Mouse (Mus musculus): ENCODE measurements around the gene Hic2. TPM values are rescaled to one million over a fixed set of nuclear protein-coding genes. Genes with fewer than 3 reads are reported as not detected.
"Not testable (repeated sequence)": the region's sequence is repeated elsewhere in the genome, so short reads cannot be mapped to it uniquely, and the experiment has no call there.

The Hic2 gene
- 10 to 100 TPM; 11.5 to 13.1 TPM for total RNA-seq (2021)

GRCm38 (mm10) chr16:17232794-17233701 lies at the start of gene Hic2:
Hic2 (plus strand) TSS chr16:17233572.
- intact Hi-C loops (cut with DNase I), result no loop called here
- DNase-seq, result peak; percentile 97

GRCm38 (mm10) chr16:17185475-17185874 lies 47.9 kb upstream of the Hic2 start:
- intact Hi-C loops (cut with DNase I), result no loop called here
- no peak for DNase-seq

GRCm38 (mm10) chr16:17193823-17194222 lies 39.5 kb upstream of the Hic2 start:
- DNase-seq, result no peak
- intact Hi-C loops (cut with DNase I), result no loop called here

- intact Hi-C loops (cut with DNase I), result no loop called here
- no peak for DNase-seq
Observed at GRCm38 (mm10) chr16:17200121-17200952, 33.0 kb upstream of the Hic2 start.

DNA sequence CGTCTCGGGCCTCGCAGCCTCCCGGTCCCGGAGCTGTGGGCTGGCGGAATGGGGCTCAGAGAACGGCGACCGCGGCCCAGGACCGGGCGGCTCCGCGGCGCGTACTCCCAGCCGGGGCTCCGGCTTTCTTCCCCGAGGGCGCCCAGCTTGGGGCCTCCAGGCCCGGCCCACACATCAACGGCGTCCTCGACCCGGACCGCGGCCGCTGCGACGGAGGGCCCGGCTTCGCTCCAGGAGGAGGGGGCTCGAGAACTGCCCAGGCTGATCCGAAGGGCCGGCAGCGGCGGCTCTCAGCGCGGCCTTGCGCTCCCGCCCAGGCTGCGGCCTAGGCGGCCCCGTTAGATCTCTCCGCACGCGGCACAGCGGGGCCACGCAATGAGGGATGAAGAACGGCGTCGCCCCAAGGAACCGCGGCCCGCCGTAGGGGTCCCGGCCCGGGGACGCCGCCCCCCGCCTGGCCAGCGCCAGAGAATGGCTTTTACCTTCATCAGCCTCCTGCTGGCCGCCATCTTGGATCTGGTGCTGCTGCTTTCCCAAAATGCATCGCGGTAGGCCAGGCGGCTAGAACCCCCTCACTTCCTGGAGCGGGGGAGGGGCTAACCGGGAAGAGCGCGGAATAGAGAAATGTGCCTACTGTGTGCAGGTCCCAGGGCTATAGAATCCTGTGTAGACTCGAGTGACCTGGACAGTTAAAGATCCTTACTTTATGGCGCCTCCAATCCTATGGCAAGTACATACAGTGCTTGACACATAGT lies 32.2 kb upstream of the Hic2 start:
- peak; percentile 85 for DNase-seq

GRCm38 (mm10) chr16:17201977-17202376 lies 31.4 kb upstream of the Hic2 start:
- no peak for DNase-seq
- intact Hi-C loops (cut with DNase I), result no loop called here

More for the DNA sequence above, 32.2 kb upstream of the Hic2 start:
- intact Hi-C loops (cut with DNase I), result no loop called here

DNA sequence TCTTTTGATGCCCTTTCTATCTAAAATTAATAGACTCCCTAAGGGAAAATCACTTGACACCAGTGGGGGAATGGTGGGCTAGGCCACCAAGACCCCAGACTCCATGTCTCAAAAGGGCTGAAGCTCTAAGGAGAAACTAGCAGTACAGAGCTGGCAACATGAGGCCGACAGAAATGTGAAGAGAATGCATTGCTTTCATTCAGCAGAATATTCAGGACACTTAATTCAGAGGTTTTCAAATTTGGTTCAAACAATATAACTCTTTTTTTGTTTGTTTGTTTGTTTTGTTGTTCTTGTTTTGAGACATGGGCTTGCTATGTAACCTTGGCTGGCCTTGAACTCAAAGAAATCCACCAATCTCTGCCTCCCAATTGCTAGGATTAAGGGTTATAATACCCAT lies 30.8 kb upstream of the Hic2 start, which contains the start of gene Ube2l3:
Gene Ube2l3 (minus strand): TSS at position 101 of the 400 bp plus-strand sequence.
- no peak for DNase-seq
- intact Hi-C loops (cut with DNase I), result no loop called here

GRCm38 (mm10) chr16:17204990-17205389 lies 28.4 kb upstream of the Hic2 start:
- intact Hi-C loops (cut with DNase I), result loop anchor here (5.0 kb wide), 1 partner anchor 67 kb away; no protein-coding TSS in a partner anchor

DNA sequence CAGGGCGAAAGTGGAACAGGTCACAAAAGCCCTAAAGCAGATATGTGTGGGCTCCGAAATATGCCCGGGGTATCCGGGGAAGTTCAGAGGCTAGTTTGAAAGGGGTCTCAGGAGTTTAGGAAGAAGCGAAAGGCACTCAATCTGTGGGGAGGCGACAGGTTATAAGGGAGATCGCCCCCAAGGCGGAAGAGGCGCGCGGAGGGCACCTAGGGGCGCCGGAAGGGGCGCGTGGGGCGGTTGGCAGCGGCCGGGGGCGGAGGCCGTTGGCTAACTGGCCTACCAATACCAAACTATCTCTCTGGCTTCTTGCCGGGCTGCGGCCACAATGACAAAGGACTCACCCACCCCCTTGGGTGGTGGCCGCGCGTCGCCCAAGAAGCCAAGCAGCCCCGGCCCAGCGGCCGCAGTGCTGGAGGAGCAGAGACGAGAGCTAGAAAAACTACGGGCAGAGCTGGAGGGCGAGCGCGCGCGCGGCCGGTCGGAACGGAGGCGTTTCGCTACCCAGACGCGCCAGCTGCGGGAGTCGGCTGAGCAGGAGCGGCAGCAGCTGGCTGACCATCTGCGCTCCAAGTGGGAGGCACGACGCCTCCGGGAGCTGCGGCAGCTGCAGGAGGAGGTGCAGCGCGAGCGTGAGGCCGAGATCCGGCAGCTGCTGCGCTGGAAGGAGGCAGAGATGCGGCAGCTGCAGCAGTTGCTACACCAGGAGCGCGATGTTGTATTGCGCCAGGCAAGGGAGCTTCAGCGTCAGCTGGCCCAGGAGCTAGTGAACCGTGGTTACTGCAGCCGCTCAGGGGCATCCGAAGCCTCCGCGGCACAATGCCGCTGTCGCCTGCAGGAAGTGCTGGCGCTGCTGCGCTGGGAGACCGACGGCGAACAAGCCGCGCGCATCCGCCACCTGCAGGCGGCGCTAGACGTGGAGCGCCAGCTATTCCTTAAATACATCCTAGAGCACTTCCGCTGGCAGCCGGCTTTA lies 24.7 kb upstream of the Hic2 start, which contains the start of gene Rimbp3:
Gene Rimbp3 (plus strand): TSS at position 215 of the 973 bp plus-strand sequence.
- intact Hi-C loops (cut with DNase I), result loop anchor here (5.0 kb wide), 1 partner anchor 64 kb away; no protein-coding TSS in a partner anchor
- DNase-seq, result peak; percentile 91

More at GRCm38 (mm10) chr16:17204990-17205389, 28.4 kb upstream of the Hic2 start:
- no peak for DNase-seq

DNA sequence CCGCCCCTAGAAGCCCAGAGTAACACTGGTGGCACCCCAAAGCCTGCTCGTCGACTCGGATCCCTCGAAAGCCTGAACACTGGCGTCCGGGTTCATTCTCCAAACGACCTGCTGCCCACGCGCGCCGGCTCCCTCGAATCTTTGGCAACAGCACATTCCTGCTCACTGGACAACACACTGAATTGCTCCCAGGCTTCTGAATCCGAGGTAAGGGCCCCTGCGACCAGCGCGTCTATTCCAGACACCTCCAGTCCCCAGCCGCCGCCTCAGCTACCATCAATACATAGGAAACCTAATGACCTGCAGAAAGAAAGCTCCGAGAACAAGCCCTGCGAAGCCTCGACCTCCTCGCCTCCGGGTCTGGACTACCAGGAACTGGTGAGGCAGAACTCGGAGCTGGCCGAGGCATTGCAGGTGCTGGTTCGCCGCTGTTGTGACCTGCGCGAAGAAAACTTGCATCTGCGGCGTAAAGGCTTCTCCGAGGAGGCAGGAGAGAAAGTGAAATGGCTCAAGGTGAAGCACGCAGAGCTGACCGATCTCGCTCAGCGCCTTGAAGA lies 23.9 kb upstream of the Hic2 start:
- intact Hi-C loops (cut with DNase I), result loop anchor here (5.0 kb wide), 1 partner anchor 63 kb away; no protein-coding TSS in a partner anchor
- DNase-seq, result no peak

DNA sequence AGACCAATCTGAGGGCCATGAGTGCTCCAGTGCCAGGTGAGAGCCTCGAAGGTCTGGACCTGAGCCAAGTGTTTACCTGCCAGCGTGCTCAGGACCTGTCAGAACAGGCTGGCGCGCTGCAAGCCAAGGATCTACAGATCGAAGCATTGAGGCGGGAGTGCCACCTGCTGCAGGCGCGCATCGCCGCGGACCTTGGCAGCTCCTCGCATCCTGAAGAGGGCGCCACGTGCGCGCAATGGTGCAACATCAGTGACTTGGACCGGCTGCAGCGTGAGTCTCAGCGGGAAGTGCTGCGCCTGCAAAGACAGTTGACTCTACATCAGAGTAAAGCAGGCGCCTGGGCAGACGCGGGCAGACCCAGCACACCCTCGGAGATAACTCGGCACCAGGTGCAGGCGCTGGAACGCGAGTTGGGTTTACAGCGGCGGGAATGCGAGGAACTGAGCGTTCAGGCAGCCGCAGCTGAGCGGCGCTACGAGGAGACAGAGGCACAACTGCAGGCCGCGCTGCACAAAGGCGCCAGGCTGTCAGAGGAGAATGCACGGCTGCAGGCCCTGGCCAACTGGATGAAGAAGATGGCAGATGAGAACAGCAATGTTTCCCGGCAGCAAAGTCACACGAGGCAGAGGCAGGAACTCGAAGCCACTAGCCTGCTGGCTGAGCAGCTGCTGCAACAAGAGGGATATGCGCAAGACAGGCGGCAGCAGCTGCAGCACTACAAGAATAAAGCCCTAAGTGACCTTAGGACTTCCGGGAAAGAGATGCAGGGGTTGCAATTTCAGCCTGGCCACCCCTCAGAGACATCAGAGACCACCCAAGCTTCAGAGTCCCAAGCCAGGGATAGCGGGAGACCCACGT lies 23.2 kb upstream of the Hic2 start:
- intact Hi-C loops (cut with DNase I), result loop anchor here (5.0 kb wide), 1 partner anchor 62 kb away; no protein-coding TSS in a partner anchor
- DNase-seq, result peak; percentile 94

- DNase-seq, result no peak
- intact Hi-C loops (cut with DNase I), result no loop called here
Observed at GRCm38 (mm10) chr16:17216934-17217633, 16.3 kb upstream of the Hic2 start.

DNA sequence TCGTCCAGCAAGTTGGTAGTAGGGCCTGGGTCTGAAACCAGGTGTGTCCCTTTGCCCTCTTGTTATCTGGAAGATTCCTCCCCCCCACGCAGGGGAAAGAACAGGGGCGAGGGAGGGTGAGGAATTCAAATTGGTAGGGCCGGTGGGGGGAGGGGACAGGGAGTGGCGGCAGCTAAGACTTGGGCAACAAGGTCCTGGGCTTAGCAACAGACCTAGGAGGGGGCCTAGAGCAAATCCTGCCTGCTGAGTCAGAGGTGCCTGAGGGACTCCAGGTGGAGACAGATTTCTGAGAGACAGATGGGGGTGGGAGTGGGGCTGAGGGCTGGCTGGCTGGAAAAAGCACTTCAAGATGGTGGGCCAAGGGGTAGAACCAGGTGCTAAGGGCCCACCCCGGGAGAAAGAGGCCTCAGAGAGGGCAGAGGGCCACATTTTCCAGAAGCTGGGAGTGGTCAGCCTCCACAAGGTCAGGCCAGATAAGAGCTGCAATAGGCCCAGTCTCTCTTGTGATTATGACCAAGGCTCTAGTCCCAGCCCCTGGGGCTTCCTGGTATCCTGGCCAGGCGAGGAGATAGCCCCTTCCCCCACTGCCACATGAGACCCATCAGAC lies 13.1 kb upstream of the Hic2 start:
- DNase-seq, result no peak
- intact Hi-C loops (cut with DNase I), result no loop called here

GRCm38 (mm10) chr16:17222197-17222596 lies 11.2 kb upstream of the Hic2 start:
- peak; percentile 95 for DNase-seq

DNA sequence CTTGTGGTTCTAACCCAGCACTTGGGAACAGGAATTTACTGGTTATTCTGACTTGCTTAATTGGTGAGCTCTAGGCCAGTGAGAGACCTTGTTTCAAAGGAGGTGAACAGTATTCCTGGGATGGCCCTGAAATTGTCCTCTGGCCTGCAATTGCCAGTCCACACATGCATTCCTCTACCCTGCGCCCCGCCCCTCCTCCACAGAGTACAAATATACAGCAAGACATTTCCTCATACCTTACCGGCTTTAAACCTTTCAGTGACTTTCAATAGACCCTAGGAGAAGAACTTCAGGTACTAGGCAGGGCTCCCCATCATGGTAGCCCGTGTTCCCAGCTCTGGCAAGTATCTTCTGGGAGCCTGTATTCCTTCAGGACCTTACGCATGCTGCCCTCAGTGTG lies 7.8 kb upstream of the Hic2 start:
- no peak for DNase-seq
- intact Hi-C loops (cut with DNase I), result no loop called here

More at GRCm38 (mm10) chr16:17222197-17222596, 11.2 kb upstream of the Hic2 start:
- intact Hi-C loops (cut with DNase I), result no loop called here

DNA sequence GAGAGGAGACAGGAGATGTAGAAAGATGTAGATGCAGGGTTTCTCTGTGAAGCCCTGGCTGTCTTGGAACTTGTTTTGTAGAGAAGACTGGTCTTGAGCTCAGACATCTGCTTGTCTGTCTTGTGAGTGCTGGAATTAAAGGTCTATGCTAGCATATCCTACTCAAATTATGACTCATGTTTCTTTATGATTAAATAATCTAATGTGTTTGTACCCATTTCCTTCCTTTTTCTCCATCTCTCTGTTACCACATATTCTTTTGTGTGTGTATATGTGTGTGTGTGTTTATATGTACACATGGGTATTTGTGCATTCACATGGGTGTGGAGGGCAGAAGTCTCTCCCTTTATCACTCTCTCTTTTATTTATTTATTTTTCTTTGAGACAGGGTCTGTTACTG lies 6.9 kb upstream of the Hic2 start:
- intact Hi-C loops (cut with DNase I), result no loop called here
- DNase-seq, result no peak

GRCm38 (mm10) chr16:17231523-17231922 lies 1.8 kb upstream of the Hic2 start:
- DNase-seq; intact Hi-C loops (cut with DNase I): not testable (repeated sequence)

Measured in left cerebral cortex, postnatal 4 days (tissue).